Mouse (Mus musculus): ENCODE measurements at regions not wholly inside any gene's neighbourhood (a gene's known extent, or its start where the extent isn't known, plus 50 kb on each side); places are given as distances from the start of the nearest gene placed in this dataset.

DNA sequence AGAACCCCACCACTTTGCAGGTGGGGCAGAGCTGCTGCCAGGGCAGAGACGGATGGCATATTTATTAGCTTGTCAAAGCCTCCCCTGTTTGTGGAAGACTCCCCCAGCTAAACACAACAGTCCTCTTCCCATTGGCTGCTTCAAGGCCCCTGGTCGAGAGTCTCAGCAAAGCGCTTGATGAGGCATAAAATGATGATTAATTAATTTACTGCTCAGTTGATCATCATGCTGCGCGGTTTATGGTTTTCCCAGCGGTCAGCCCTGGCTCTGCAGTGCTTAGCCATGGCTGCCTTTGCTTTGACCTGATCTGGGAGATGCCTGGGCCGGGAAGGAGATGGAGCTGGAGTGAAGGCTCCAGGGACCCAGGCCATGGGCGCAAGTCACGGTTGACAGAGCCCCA is 98.5 kb downstream of the Irx2 start:
- Histone ChIP-seq H3K27me3 (ENCODE audit: control insufficient read depth, insufficient read depth, low read length) (no peaks in the 10 kb centered on the region), H3K9ac (ENCODE audit: low read length) (no peak overlapping the region), H3K4me1 (replicated peaks; ENCODE audit: control insufficient read depth, insufficient read depth, low read length) (no peaks in the 10 kb centered on the region), H3K9me3 (ENCODE audit: control insufficient read depth, low read length) (no peaks in the 10 kb centered on the region), H3K4me3 (ENCODE audit: low read depth, low read length) (no peak overlapping the region), H3K4me2 (ENCODE audit: low read depth, low read length, severe bottlenecking) (no peak overlapping the region), H3K27ac (ENCODE audit: low read depth, low read length) (no peak overlapping the region), H3K36me3 (ENCODE audit: control insufficient read depth, insufficient read depth, low read length) (no peaks in the 10 kb centered on the region)
- DNase-seq (ENCODE audit: low spot score), result no peak
- no peak for ATAC-seq (replicated peaks; ENCODE audit: low FRiP score)
- 62% methylated on average over 9 of the region's 9 CpGs for WGBS

DNA sequence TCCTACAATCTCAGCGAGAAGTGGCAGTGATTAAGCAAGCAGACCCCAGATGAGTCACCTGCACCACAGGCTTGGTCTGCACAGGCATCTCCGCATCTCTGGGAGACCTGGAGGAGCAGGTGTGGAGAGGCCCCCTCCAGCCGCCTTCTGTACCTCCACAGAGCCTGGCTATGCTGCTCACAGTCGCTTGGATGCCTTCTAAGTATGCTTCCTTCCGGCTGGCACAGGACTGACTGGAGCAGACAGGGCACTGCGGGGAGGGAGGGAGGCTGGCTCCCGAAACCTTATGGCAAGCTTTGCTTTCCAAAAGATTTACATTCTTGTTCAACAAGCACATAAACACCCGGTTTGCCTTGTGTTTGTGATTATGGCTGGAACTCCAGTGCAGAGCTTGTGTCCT is 107.3 kb downstream of the Irx2 start:
- H3K36me3 ChIP-seq (ENCODE audit: control insufficient read depth, insufficient read depth, low read length), result no peaks in the 10 kb centered on the region
- H3K9ac ChIP-seq (ENCODE audit: low read length), result no peak overlapping the region
- H3K9me3 ChIP-seq (ENCODE audit: control insufficient read depth, low read length), result no peaks in the 10 kb centered on the region
- WGBS, result 78% methylated on average over 8 of the region's 8 CpGs
- no peaks in the 10 kb centered on the region for H3K27me3 ChIP-seq (ENCODE audit: control insufficient read depth, insufficient read depth, low read length)
- no peak overlapping the region for H3K27ac ChIP-seq (ENCODE audit: low read depth, low read length)
- no peak overlapping the region for H3K4me2 ChIP-seq (ENCODE audit: low read depth, low read length, severe bottlenecking)
- DNase-seq (ENCODE audit: low spot score) (no peak), ATAC-seq (replicated peaks; ENCODE audit: low FRiP score) (no peak)
- no peak overlapping the region for H3K4me3 ChIP-seq (ENCODE audit: low read depth, low read length)
- no peaks in the 10 kb centered on the region for H3K4me1 ChIP-seq (replicated peaks; ENCODE audit: control insufficient read depth, insufficient read depth, low read length)

DNA sequence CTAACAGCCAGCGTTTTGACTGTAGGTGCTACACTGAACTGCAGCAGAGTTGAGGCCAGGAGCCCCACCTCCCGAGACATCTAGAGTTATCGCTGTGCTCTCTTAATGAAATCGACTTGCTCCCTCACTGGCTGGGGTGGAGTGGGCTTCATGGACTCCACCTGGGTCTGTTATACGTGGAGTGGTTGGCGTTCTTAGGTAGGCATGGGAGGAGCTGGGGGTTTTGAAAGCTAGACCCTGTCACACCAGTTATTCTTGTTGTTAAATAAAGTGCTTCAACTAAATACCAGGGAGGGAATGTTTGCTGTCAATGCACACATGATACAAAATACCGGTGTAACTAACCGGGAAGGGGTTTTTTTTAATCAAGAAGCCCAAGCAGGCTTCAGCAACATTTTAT is 108.4 kb downstream of the Irx2 start:
- Histone ChIP-seq H3K27ac (ENCODE audit: low read depth, low read length) (no peak overlapping the region), H3K4me3 (ENCODE audit: low read depth, low read length) (no peak overlapping the region), H3K27me3 (ENCODE audit: control insufficient read depth, insufficient read depth, low read length) (no peaks in the 10 kb centered on the region), H3K9me3 (ENCODE audit: control insufficient read depth, low read length) (no peaks in the 10 kb centered on the region), H3K4me2 (ENCODE audit: low read depth, low read length, severe bottlenecking) (no peak overlapping the region), H3K4me1 (replicated peaks; ENCODE audit: control insufficient read depth, insufficient read depth, low read length) (no peaks in the 10 kb centered on the region), H3K36me3 (ENCODE audit: control insufficient read depth, insufficient read depth, low read length) (no peaks in the 10 kb centered on the region), H3K9ac (ENCODE audit: low read length) (no peak overlapping the region)
- 85% methylated on average over 8 of the region's 8 CpGs for WGBS
- DNase-seq (ENCODE audit: low spot score) (no peak), ATAC-seq (replicated peaks; ENCODE audit: low FRiP score) (no peak)

DNA sequence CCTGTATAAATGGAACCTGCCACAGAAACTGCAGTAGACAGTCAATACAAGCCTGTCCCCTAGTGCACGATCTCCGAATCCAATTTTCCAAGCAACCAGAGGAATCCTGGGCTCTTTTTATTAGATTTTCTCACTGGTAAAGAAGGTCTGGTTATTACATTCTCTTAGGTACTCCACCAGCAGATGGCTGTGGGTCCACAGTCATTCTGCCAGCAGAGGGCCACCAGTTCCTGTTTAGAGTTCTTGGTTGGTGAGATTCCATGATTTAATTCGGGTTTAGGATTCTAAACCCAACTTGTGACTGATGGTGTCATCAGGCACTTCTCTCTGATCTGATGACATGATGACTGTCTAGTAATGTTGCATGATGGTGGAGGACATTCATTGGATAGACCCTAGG is 118.6 kb downstream of the Irx2 start:
- Histone ChIP-seq H3K4me1 (replicated peaks; ENCODE audit: control insufficient read depth, insufficient read depth, low read length) (no peaks in the 10 kb centered on the region), H3K4me3 (ENCODE audit: low read depth, low read length) (no peak overlapping the region), H3K27ac (ENCODE audit: low read depth, low read length) (no peak overlapping the region), H3K4me2 (ENCODE audit: low read depth, low read length, severe bottlenecking) (no peak overlapping the region), H3K9ac (ENCODE audit: low read length) (no peak overlapping the region), H3K36me3 (ENCODE audit: control insufficient read depth, insufficient read depth, low read length) (no peaks in the 10 kb centered on the region), H3K27me3 (ENCODE audit: control insufficient read depth, insufficient read depth, low read length) (no peaks in the 10 kb centered on the region), H3K9me3 (ENCODE audit: control insufficient read depth, low read length) (no peaks in the 10 kb centered on the region)
- DNase-seq (ENCODE audit: low spot score), result no peak
- 91% methylated on average over 3 of the region's 3 CpGs for WGBS
- ATAC-seq (replicated peaks; ENCODE audit: low FRiP score), result no peak

DNA sequence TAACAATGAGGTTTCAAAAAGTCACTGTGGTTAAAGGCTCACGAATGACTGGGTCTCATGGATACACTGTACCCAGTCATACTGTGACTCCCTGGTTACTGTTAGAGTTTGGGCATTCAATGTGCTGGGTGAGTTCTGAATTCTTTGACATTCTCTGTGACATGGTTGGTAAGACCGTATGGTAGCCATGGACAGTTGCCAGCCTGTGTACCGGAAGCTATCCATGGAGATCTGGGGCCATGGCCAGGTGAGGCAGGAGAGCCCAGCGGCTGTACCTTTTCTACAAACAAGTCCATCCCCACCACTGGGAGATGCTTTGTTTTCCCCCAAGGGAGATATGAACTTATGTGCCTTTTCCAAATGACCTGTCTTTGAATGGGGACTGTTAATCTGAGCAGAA is 126.4 kb downstream of the Irx2 start:
- no peak overlapping the region for H3K27ac ChIP-seq (ENCODE audit: low read depth, low read length)
- H3K9ac ChIP-seq (ENCODE audit: low read length), result no peak overlapping the region
- H3K4me3 ChIP-seq (ENCODE audit: low read depth, low read length), result no peak overlapping the region
- H3K27me3 ChIP-seq (ENCODE audit: control insufficient read depth, insufficient read depth, low read length), result no peaks in the 10 kb centered on the region
- WGBS, result 94% methylated on average over 4 of the region's 4 CpGs
- DNase-seq (ENCODE audit: low spot score) (no peak), ATAC-seq (replicated peaks; ENCODE audit: low FRiP score) (no peak)
- H3K36me3 ChIP-seq (ENCODE audit: control insufficient read depth, insufficient read depth, low read length), result no peaks in the 10 kb centered on the region
- no peaks in the 10 kb centered on the region for H3K4me1 ChIP-seq (replicated peaks; ENCODE audit: control insufficient read depth, insufficient read depth, low read length)
- no peak overlapping the region for H3K4me2 ChIP-seq (ENCODE audit: low read depth, low read length, severe bottlenecking)
- H3K9me3 ChIP-seq (ENCODE audit: control insufficient read depth, low read length), result no peaks in the 10 kb centered on the region

- no peaks in the 10 kb centered on the region for H3K9me3 ChIP-seq (ENCODE audit: control insufficient read depth, low read length)
- no peaks in the 10 kb centered on the region for H3K4me1 ChIP-seq (replicated peaks; ENCODE audit: control insufficient read depth, insufficient read depth, low read length)
- no peak overlapping the region for H3K27ac ChIP-seq (ENCODE audit: low read depth, low read length)
- ATAC-seq (replicated peaks; ENCODE audit: low FRiP score), result no peak
- DNase-seq (ENCODE audit: low spot score), result no peak
- no peaks in the 10 kb centered on the region for H3K27me3 ChIP-seq (ENCODE audit: control insufficient read depth, insufficient read depth, low read length)
- no peak overlapping the region for H3K4me2 ChIP-seq (ENCODE audit: low read depth, low read length, severe bottlenecking)
- no peak overlapping the region for H3K9ac ChIP-seq (ENCODE audit: low read length)
- H3K4me3 ChIP-seq (ENCODE audit: low read depth, low read length), result no peak overlapping the region
- WGBS, result 83% methylated on average over 5 of the region's 5 CpGs
- H3K36me3 ChIP-seq (ENCODE audit: control insufficient read depth, insufficient read depth, low read length), result no peaks in the 10 kb centered on the region
These were observed 133.9 kb downstream of the Irx2 start for GRCm38 (mm10) chr13:72762481-72762880.

DNA sequence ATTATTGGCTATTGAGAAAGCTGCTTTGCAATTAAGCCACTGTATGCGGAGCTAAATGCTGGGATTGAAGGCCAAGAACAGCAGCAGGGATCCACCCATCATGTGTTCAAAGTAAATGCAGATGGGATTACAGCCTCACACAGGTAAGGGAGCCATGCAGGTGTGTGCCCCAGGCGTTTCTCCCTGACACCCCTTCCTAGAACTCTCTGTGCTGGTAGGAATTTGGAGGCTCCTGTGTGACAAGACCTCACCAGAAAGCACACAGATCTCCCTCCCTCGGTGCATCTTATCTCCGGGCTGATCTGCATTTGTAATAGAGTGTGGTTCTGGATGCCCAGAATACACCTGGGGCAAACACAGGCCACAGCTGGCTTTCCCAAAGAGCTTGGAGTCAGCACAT is 134.7 kb downstream of the Irx2 start:
- H3K4me3 ChIP-seq (ENCODE audit: low read depth, low read length), result no peak overlapping the region
- no peak overlapping the region for H3K9ac ChIP-seq (ENCODE audit: low read length)
- no peaks in the 10 kb centered on the region for H3K9me3 ChIP-seq (ENCODE audit: control insufficient read depth, low read length)
- no peak overlapping the region for H3K27ac ChIP-seq (ENCODE audit: low read depth, low read length)
- no peak for DNase-seq (ENCODE audit: low spot score)
- no peaks in the 10 kb centered on the region for H3K36me3 ChIP-seq (ENCODE audit: control insufficient read depth, insufficient read depth, low read length)
- ATAC-seq (replicated peaks; ENCODE audit: low FRiP score), result no peak
- H3K4me1 ChIP-seq (replicated peaks; ENCODE audit: control insufficient read depth, insufficient read depth, low read length), result no peaks in the 10 kb centered on the region
- H3K27me3 ChIP-seq (ENCODE audit: control insufficient read depth, insufficient read depth, low read length), result no peaks in the 10 kb centered on the region
- 63% methylated on average over 4 of the region's 4 CpGs for WGBS
- no peak overlapping the region for H3K4me2 ChIP-seq (ENCODE audit: low read depth, low read length, severe bottlenecking)

- no peak overlapping the region for H3K4me2 ChIP-seq (ENCODE audit: low read depth, low read length, severe bottlenecking)
- no peaks in the 10 kb centered on the region for H3K27me3 ChIP-seq (ENCODE audit: control insufficient read depth, insufficient read depth, low read length)
- no peak overlapping the region for H3K27ac ChIP-seq (ENCODE audit: low read depth, low read length)
- H3K4me3 ChIP-seq (ENCODE audit: low read depth, low read length), result no peak overlapping the region
- no peak overlapping the region for H3K9ac ChIP-seq (ENCODE audit: low read length)
- H3K9me3 ChIP-seq (ENCODE audit: control insufficient read depth, low read length), result no peaks in the 10 kb centered on the region
- no peak for ATAC-seq (replicated peaks; ENCODE audit: low FRiP score)
- no peaks in the 10 kb centered on the region for H3K4me1 ChIP-seq (replicated peaks; ENCODE audit: control insufficient read depth, insufficient read depth, low read length)
- DNase-seq (ENCODE audit: low spot score), result no peak
- 76% methylated on average over 5 of the region's 5 CpGs for WGBS
- no peaks in the 10 kb centered on the region for H3K36me3 ChIP-seq (ENCODE audit: control insufficient read depth, insufficient read depth, low read length)
These were observed 138.7 kb downstream of the Irx2 start for GRCm38 (mm10) chr13:72767306-72767705.

DNA sequence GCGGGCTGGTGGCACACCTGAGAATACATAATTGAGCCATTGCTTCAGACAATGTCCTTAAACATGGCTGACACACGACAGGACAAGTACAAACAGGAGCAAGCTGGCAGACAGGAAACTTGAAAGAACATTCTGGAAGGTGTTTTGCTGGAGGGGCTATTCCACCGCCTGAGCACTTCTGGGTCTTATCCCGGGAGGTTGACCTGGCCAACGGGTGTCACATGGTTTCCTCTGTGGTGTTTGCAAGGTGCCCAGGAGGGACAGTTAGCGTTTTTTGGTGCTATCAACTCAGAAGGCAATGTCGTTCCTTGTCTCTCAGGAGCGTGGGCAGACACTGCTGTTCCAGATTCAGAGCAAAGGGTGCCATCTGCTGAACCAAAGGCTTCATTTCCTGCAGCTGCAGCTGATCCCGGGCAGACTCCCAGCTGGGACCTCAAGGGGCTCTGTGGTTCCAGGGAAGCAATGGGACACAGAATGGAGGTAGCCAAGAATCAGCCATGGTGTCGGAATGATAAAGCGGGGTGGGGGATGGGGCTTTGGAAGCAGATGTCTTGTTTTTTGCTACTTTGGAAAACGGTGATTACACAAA is 140.5 kb downstream of the Irx2 start:
- 80% methylated on average over 12 of the region's 12 CpGs for WGBS
- no peak overlapping the region for H3K4me2 ChIP-seq (ENCODE audit: low read depth, low read length, severe bottlenecking)
- H3K9ac ChIP-seq (ENCODE audit: low read length), result no peak overlapping the region
- no peaks in the 10 kb centered on the region for H3K9me3 ChIP-seq (ENCODE audit: control insufficient read depth, low read length)
- no peaks in the 10 kb centered on the region for H3K27me3 ChIP-seq (ENCODE audit: control insufficient read depth, insufficient read depth, low read length)
- DNase-seq (ENCODE audit: low spot score), result no peak
- ATAC-seq (replicated peaks; ENCODE audit: low FRiP score), result no peak
- H3K4me1 ChIP-seq (replicated peaks; ENCODE audit: control insufficient read depth, insufficient read depth, low read length), result no peaks in the 10 kb centered on the region
- H3K27ac ChIP-seq (ENCODE audit: low read depth, low read length), result no peak overlapping the region
- no peaks in the 10 kb centered on the region for H3K36me3 ChIP-seq (ENCODE audit: control insufficient read depth, insufficient read depth, low read length)
- H3K4me3 ChIP-seq (ENCODE audit: low read depth, low read length), result no peak overlapping the region

Measured in forebrain, embryonic 11.5 days (tissue).